Mouse (Mus musculus): ENCODE data around the gene Fam169a. TPM values are rescaled to one million over a fixed set of nuclear protein-coding genes. Genes with fewer than 3 reads are reported as not detected.

Fam169a gene
- polyA plus RNA-seq (2015; fragmentation: Nextera tagmentation; extraction: Ambion mirVana): 25.9 and 30.5 TPM in 2 replicates

DNA sequence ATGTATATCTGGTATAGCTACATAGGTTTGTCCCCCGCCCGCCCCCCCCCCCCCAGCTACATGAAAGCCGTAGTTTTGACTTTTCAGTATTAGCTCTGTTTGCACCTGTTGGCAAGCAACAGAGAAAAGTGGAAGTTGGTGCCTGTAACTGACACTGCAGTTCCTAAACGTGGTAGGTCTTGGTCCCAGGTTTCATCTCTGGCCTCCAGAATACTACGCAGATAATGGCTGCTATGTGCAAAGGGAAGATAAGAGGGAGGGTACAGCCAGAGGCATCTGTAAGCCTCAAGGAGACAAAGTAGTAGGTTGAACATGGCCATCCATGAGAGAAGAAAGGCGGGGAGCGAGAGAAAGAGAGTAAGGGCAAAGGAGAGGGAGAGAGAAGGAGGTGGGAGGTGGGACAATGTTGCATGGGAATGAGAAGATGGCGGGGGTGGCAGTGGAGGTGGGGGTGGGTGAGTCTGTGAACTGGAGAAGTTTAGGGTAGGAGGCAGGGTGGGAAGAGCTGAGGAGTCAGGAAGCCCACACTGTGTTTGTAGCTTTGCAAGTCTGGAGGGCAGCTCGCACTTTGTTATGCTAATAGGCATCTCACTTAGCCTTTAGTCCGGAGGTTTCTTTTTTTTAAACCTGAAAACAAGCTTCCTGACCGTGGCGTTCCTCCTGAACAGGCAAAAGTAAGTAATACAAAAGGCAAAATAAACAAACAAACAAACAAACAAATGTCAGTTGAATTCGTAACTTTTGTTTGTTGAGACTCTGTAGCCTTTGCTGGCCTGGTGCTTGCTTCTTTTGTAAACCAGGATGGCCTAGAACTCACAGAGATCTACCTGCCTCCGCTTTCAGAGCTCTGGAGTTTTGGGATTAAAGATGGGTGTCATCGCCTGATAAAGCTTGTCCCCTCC, at the start of gene Fam169a:
Gene Fam169a (plus strand): TSS at position 638 of the 902 bp plus-strand sequence.
- no peak within 1 kb of the TSS for H3K27ac ChIP-seq (replicated peaks)
- H3K27me3 ChIP-seq (replicated peaks): no peaks in the 10 kb centered on the region; the same call in 1 of the 2 replicates
- no peak within 1 kb of the TSS for H3K4me3 ChIP-seq (replicated peaks)
- WGBS: 45% methylated on average over 15 of the region's 15 CpGs
- ATAC-seq (ENCODE audit: low FRiP score): no peak
- no peaks in the 10 kb centered on the region for H3K9me3 ChIP-seq (replicated peaks)
- 0 out of 2 replicates have a peak, but pooled peaks cover 4% of the 10 kb centered on the region for H3K4me1 ChIP-seq
- no peaks in the 10 kb centered on the region for H3K36me3 ChIP-seq
- no peak within 1 kb of the TSS for H3K9ac ChIP-seq (replicated peaks)
- no peak within 1 kb of the TSS for H3K4me2 ChIP-seq

DNA sequence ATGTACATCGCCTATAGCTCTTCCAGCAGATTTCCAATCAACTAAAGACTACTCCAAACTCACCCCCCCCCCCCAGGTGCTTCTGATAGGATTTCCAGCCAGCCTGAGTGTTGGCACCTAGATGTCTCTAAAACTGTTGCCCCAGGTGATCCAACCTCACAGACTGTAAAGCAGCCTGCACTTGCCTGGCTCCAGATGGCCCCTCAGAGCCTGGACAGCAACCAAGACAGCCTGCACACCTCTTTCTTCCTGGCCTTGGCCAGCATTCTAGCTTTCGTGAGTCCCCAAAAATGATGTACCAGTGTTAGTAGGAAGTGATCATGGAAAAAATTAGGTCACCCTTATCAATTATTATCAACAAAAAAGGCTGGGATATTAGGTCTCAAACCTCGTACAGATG, 49.4 kb upstream of the Fam169a start:
- 90% methylated on average over 3 of the region's 3 CpGs for WGBS

DNA sequence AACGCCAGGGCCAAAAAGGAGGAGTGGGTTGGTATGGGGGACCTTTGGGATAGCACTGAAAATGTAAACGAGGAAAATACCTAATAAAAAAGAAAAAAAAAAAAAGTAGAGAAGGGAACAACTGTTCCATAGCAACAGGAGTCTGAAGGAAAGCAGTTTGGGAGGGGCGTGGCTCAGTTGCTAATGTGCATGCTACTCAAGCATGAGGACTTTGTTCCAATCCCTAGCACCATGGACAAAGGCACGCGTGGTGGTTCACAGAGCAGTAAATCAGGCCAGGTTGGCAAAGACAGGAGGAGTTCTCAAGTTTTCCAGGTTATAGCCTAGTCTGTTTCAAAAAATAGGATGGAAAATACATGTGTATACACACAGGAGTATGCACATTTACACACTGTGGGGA, 47.0 kb upstream of the Fam169a start:
- no peak overlapping the region for H3K4me3 ChIP-seq (replicated peaks)
- no peaks in the 10 kb centered on the region for H3K4me1 ChIP-seq
- no peaks in the 10 kb centered on the region for H3K36me3 ChIP-seq
- no peak for ATAC-seq (ENCODE audit: low FRiP score)
- no peak overlapping the region for H3K4me2 ChIP-seq
- 39% methylated on average over 5 of the region's 5 CpGs for WGBS
- H3K27ac ChIP-seq (replicated peaks): no peak overlapping the region
- H3K9ac ChIP-seq (replicated peaks): no peak overlapping the region
- H3K9me3 ChIP-seq (replicated peaks): no peaks in the 10 kb centered on the region
- H3K27me3 ChIP-seq (replicated peaks): no peaks in the 10 kb centered on the region

More for the DNA sequence above, 49.4 kb upstream of the Fam169a start:
- H3K9me3 ChIP-seq (replicated peaks): no peaks in the 10 kb centered on the region
- no peak overlapping the region for H3K4me3 ChIP-seq (replicated peaks)
- H3K4me1 ChIP-seq: no peaks in the 10 kb centered on the region
- H3K9ac ChIP-seq (replicated peaks): no peak overlapping the region
- no peak for ATAC-seq (ENCODE audit: low FRiP score)
- H3K4me2 ChIP-seq: no peak overlapping the region
- no peaks in the 10 kb centered on the region for H3K27me3 ChIP-seq (replicated peaks)
- H3K36me3 ChIP-seq: no peaks in the 10 kb centered on the region
- no peak overlapping the region for H3K27ac ChIP-seq (replicated peaks)

DNA sequence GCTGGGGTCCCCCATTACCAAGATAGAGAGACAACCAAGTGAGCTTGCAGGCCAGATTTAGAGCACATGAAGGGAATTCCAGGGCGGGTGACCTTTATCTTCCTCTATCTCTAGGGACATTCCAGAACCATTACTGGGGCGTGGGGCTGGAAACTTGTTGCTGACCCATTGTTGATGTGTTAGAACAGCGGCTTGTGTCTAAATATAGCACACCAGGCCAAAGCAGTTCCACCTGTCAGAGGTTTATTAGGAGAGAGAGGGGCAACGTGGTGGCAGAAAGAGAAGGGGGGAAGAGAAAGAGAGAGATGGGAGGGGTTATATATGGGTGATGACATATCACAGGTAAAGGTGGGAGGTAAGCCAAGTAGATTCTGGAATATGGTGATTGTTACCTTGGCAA, 45.2 kb upstream of the Fam169a start:
- 84% methylated on average over 4 of the region's 4 CpGs for WGBS
- no peak for ATAC-seq (ENCODE audit: low FRiP score)

DNA sequence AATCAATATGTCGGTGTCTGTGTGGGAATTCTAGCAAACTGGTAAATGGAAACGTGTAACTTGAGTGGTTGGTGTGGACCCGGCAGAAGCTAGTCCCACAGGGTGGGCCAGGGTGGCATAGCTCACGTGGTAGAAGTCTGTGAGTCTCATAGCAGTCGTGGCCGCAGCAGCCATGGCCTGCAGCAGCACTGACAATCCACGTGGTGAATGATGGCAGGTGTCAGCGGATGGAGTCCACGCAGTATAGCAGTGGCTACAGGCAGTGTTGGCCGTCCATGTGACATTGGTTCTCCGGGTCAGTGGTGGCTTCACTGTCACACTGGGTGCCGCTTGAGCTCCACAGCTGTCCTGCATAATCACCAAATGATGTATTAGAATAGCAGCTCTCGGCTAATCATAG, 37.0 kb upstream of the Fam169a start:
- H3K36me3 ChIP-seq: no peaks in the 10 kb centered on the region
- no peak overlapping the region for H3K27ac ChIP-seq (replicated peaks)
- WGBS: 91% methylated on average over 13 of the region's 13 CpGs
- H3K4me3 ChIP-seq (replicated peaks): no peak overlapping the region
- no peak overlapping the region for H3K9ac ChIP-seq (replicated peaks)
- H3K4me1 ChIP-seq: no peaks in the 10 kb centered on the region
- no peak for ATAC-seq (ENCODE audit: low FRiP score)
- no peak overlapping the region for H3K4me2 ChIP-seq
- H3K27me3 ChIP-seq (replicated peaks): no peaks in the 10 kb centered on the region
- H3K9me3 ChIP-seq (replicated peaks): no peaks in the 10 kb centered on the region

More for the DNA sequence above, 45.2 kb upstream of the Fam169a start:
- no peak overlapping the region for H3K27ac ChIP-seq (replicated peaks)
- no peak overlapping the region for H3K4me2 ChIP-seq
- no peaks in the 10 kb centered on the region for H3K27me3 ChIP-seq (replicated peaks)
- H3K9me3 ChIP-seq (replicated peaks): no peaks in the 10 kb centered on the region
- no peak overlapping the region for H3K9ac ChIP-seq (replicated peaks)
- H3K36me3 ChIP-seq: no peaks in the 10 kb centered on the region
- no peak overlapping the region for H3K4me3 ChIP-seq (replicated peaks)
- H3K4me1 ChIP-seq: no peaks in the 10 kb centered on the region

DNA sequence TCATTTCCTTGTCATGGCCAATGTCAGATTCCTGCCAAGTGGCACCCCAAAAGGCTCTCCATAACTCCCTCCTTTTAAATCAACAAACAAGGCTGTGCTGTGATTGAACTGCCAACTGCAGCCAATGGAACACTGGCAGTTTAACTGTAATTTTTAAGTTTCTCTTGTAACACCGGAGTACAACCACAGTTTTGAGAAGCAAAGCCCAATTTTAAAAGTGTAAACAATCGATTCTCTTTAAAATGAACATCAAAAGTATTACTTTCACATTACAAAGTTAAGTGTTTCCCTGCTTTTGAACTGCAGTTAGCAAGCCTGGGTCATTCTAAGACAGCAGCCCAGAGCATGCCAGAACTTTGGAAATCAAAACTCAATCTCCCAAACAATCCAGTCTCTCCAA, 32.8 kb upstream of the Fam169a start, which contains the start of gene 1700029F12Rik:
Gene 1700029F12Rik (minus strand): TSS at position 101 of the 400 bp plus-strand sequence.
- no peak within 1 kb of the TSS for H3K4me2 ChIP-seq
- no peaks in the 10 kb centered on the region for H3K4me1 ChIP-seq
- no peak for ATAC-seq (ENCODE audit: low FRiP score)
- no peaks in the 10 kb centered on the region for H3K36me3 ChIP-seq
- 85% methylated on average over 2 of the region's 2 CpGs for WGBS
- no peak within 1 kb of the TSS for H3K4me3 ChIP-seq (replicated peaks)
- no peaks in the 10 kb centered on the region for H3K9me3 ChIP-seq (replicated peaks)
- no peaks in the 10 kb centered on the region for H3K27me3 ChIP-seq (replicated peaks)
- H3K27ac ChIP-seq (replicated peaks): no peak within 1 kb of the TSS
- H3K9ac ChIP-seq (replicated peaks): no peak within 1 kb of the TSS

DNA sequence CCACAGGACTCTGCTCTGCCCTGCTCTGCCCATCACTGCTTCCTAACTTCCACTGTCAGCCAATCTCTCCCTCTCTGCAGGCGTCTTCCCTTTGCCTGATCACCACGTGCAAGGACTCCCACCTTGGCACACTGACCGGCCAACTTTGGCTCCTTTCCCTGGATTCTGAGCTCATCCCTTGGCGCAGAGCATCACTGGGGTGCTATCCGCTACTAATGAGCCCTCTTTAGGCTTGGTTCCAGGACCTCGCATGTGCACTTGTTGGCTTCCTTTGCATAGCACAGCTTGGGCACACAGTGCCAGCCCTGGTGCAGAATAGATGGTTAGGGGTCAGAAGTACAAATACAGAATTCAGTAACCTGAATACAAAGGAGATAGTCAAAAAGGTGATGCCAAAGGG, 15.9 kb upstream of the Fam169a start:
- WGBS: 64% methylated on average over 6 of the region's 6 CpGs
- Histone ChIP-seq H3K36me3 (no peaks in the 10 kb centered on the region), H3K4me3 (replicated peaks) (no peak overlapping the region), H3K4me2 (no peak overlapping the region), H3K9me3 (replicated peaks) (no peaks in the 10 kb centered on the region), H3K27ac (replicated peaks) (no peak overlapping the region), H3K27me3 (replicated peaks) (no peaks in the 10 kb centered on the region), H3K4me1 (no peaks in the 10 kb centered on the region), H3K9ac (replicated peaks) (no peak overlapping the region)
- peak; percentile 41; the same call in 1 of the 2 replicates for ATAC-seq (ENCODE audit: low FRiP score)

DNA sequence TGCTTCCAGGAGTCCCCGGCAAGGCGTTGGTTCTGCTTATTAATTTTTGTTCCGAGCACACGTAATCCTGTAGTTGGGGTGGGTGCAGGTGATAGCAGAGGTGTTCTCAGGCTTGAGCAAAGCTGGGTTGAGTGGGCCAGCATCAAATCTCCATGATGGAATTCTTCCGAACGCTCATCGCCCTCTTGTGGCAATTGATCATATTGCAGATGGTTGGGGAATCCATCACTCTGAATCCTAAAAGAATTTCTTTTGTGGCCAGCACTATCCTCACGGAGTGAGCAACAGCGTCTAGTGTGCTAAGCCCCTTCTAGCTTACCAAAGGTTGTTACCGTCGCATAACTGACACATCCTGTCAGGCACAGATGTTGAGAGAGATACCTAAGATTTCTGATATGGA, 14.4 kb upstream of the Fam169a start:
- ATAC-seq (ENCODE audit: low FRiP score): peak; percentile 66; the same call in 1 of the 2 replicates
- H3K9ac ChIP-seq (replicated peaks): no peak overlapping the region
- H3K4me3 ChIP-seq (replicated peaks): no peak overlapping the region
- no peak overlapping the region for H3K27ac ChIP-seq (replicated peaks)
- no peaks in the 10 kb centered on the region for H3K36me3 ChIP-seq
- no peaks in the 10 kb centered on the region for H3K27me3 ChIP-seq (replicated peaks)
- H3K9me3 ChIP-seq (replicated peaks): no peaks in the 10 kb centered on the region
- 16% methylated on average over 11 of the region's 11 CpGs for WGBS
- no peak overlapping the region; the same call in 1 of the 2 replicates for H3K4me2 ChIP-seq
- no peaks in the 10 kb centered on the region for H3K4me1 ChIP-seq

DNA sequence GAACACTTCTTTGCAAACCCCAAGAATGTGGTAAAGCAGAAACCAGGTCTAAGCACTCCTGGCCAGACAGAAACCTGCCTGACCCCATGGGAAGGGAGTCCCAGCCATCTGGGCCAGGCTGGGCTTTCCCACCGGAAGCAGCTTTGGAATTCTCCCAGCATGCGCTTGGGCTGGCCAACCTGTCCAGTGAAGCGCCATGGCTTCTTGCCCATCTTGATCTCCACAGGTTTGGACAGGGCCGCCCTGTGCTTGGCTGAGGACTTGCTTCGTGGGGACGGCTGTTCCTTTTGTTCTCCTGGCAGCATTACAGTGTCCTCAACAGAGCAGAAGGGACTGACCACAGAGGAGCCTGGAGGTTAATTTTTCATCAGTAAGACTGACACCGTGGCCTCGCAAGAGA, 13.2 kb upstream of the Fam169a start:
- Histone ChIP-seq H3K27ac (replicated peaks) (no peak overlapping the region), H3K4me2 (no peak overlapping the region), H3K27me3 (replicated peaks) (no peaks in the 10 kb centered on the region), H3K9me3 (replicated peaks) (no peaks in the 10 kb centered on the region), H3K36me3 (no peaks in the 10 kb centered on the region), H3K4me3 (replicated peaks) (no peak overlapping the region), H3K9ac (replicated peaks) (no peak overlapping the region), H3K4me1 (no peaks in the 10 kb centered on the region)
- no peak for ATAC-seq (ENCODE audit: low FRiP score)
- 70% methylated on average over 8 of the region's 8 CpGs for WGBS

DNA sequence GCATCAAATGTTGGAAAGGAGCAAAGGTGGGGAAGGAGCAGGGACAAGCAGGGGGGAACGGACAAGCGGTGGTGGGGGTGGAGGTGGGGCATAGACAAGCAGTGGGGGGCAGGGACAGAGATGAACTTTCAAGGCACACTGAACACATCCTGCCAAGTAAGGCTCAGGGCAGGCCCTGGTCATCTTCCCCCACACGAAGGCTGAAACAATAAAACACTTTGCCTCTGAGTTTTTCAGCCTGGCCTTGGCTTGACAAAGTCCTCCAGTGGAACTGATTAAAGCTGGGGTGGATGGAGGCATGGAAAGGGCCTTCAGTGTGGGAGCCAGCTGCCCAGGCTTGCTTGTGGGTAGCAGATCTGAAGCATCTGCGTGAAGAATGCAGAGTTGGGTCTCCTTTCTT, 9.3 kb upstream of the Fam169a start:
- Histone ChIP-seq H3K27me3 (replicated peaks) (no peaks in the 10 kb centered on the region), H3K36me3 (no peaks in the 10 kb centered on the region), H3K27ac (replicated peaks) (no peak overlapping the region), H3K4me1 (no peaks in the 10 kb centered on the region), H3K4me2 (no peak overlapping the region), H3K9me3 (replicated peaks) (no peaks in the 10 kb centered on the region), H3K9ac (replicated peaks) (no peak overlapping the region), H3K4me3 (replicated peaks) (no peak overlapping the region)
- ATAC-seq (ENCODE audit: low FRiP score): no peak
- 69% methylated on average over 4 of the region's 4 CpGs for WGBS

DNA sequence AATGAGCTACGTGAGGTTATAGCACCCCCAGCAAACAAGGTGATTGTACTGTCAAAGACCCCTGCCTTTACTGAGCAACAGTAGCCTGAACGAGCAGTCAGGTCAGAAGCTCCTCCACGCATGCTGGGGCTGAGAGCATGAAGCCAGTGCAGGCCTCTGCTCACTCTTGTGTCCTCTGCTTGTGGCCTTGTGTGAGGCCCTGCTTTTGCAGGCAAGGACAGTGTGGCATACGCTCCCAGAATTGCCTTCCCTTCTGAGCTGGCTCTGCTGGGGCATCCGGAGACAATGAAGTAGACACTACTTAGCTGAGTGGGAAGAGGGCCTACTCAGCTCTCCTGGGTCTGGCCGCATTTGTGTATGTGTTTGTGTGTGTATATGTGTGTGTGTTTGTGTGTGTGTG, 7.3 kb upstream of the Fam169a start:
- Histone ChIP-seq H3K4me3 (replicated peaks) (no peak overlapping the region), H3K4me2 (no peak overlapping the region), H3K27ac (replicated peaks) (no peak overlapping the region), H3K9me3 (replicated peaks) (no peaks in the 10 kb centered on the region), H3K4me1 (0 out of 2 replicates have a peak, but pooled peaks cover 4% of the 10 kb centered on the region), H3K36me3 (no peaks in the 10 kb centered on the region), H3K27me3 (replicated peaks) (no peaks in the 10 kb centered on the region), H3K9ac (replicated peaks) (no peak overlapping the region)
- no peak for ATAC-seq (ENCODE audit: low FRiP score)
- 91% methylated on average over 6 of the region's 6 CpGs for WGBS

DNA sequence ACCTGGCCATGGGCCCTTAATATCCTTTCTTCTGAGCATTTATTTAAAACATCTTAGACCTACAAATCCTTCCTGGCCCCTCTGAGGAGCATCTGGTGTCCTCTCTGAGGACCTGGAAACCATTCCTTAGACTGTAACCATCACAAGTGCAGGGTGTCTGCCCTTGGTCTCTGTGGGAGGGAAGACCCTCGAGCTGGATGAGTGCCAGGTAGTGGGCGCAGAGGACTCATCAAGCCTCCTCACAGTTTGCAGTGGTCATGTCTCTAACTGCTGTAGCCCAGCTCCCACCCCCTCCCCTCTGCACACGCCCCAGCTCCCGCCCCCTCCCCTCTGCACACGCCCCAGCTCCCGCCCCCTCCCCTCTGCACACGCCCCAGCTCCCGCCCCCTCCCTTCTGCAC, 6.8 kb upstream of the Fam169a start:
- no peak overlapping the region for H3K4me3 ChIP-seq (replicated peaks)
- H3K9ac ChIP-seq (replicated peaks): no peak overlapping the region
- no peak overlapping the region for H3K27ac ChIP-seq (replicated peaks)
- no peaks in the 10 kb centered on the region for H3K36me3 ChIP-seq
- no peak overlapping the region for H3K4me2 ChIP-seq
- 0 out of 2 replicates have a peak, but pooled peaks cover 4% of the 10 kb centered on the region for H3K4me1 ChIP-seq
- H3K27me3 ChIP-seq (replicated peaks): no peaks in the 10 kb centered on the region
- no peaks in the 10 kb centered on the region for H3K9me3 ChIP-seq (replicated peaks)
- ATAC-seq (ENCODE audit: low FRiP score): no peak
- WGBS: 57% methylated on average over 4 of the region's 8 CpGs
